Mouse (Mus musculus) lung, postnatal 0 days (tissue): ENCODE results near the gene Lkaaear1. TPM values are rescaled to one million over a fixed set of nuclear protein-coding genes. Genes with fewer than 3 reads are reported as not detected.

Source experiments
- ATAC-seq: fragments of 200-750 bp; cut with Nextera tagmentation; 2 replicates; pipeline ENCODE4 v1.8.0; 2017; ENCODE audit warnings: moderate library complexity
- DNase-seq: peaks from one replicate; pipeline ENCODE4 v3.0.0-alpha.2; 2016; ENCODE audit warnings: low spot score
- H3K27ac ChIP-seq: fragments of 300-500 bp; sonication (generic); 2 replicates; pipeline ENCODE4 v1.5.1; 2014; ENCODE audit warnings: antibody characterized with exemption, mild to moderate bottlenecking, low read length, mixed read lengths
- H3K27me3 ChIP-seq: fragments of 300-500 bp; sonication (generic); replicated peaks from 2 replicates; pipeline ENCODE4 v1.6.1; 2014; ENCODE audit warnings: low read length, mixed read lengths; ENCODE audit not compliant: insufficient read depth
- H3K36me3 ChIP-seq: fragments of 300-500 bp; sonication (generic); 2 replicates; pipeline ENCODE4 v1.6.1; 2014; ENCODE audit warnings: low read length, mixed read lengths; ENCODE audit not compliant: insufficient read depth
- H3K4me1 ChIP-seq: fragments of 300-500 bp; sonication (generic); 2 replicates; pipeline ENCODE4 v1.6.1; 2014; ENCODE audit warnings: antibody characterized with exemption, low read depth, low read length, mixed read lengths; ENCODE audit not compliant: insufficient read depth
- H3K4me2 ChIP-seq: fragments of 300-500 bp; sonication (generic); replicated peaks from 2 replicates; pipeline ENCODE4 v1.6.1; 2014; ENCODE audit warnings: low read depth, mild to moderate bottlenecking, low read length, moderate library complexity, mixed read lengths
- H3K4me3 ChIP-seq: fragments of 300-500 bp; sonication (generic); 2 replicates; pipeline ENCODE4 v1.5.1; 2014; ENCODE audit warnings: low read depth, low read length
- H3K9ac ChIP-seq: fragments of 300-500 bp; sonication (generic); replicated peaks from 2 replicates; pipeline ENCODE4 v1.6.1; 2014; ENCODE audit warnings: low read depth, mild to moderate bottlenecking
- H3K9me3 ChIP-seq: fragments of 300-500 bp; sonication (generic); 2 replicates; pipeline ENCODE4 v1.6.1; 2016; ENCODE audit warnings: low read length, mixed read lengths
- CTCF ChIP-seq: IDR thresholded peaks from 2 replicates; pipeline ENCODE4 v1.5.1; 2016; ENCODE audit warnings: antibody characterized with exemption, mild to moderate bottlenecking
- EP300 ChIP-seq: IDR thresholded peaks from 2 replicates; pipeline ENCODE4 v1.6.1; 2016; ENCODE audit warnings: antibody characterized with exemption, mild to moderate bottlenecking, control low read depth
- WGBS: fragments of 180-500 bp; shearing (Covaris S2); extraction: QIAGEN DNeasy Blood & Tissue Kit; methylation state at CpG from one replicate; pipeline ENCODE4 v1.1.7; 2014; 5-methylcytosine and 5-hydroxymethylcytosine counted together
- polyA plus RNA-seq: library from polyadenylated mRNA; unstranded; fragments of >200 nt; fragmentation: Nextera tagmentation; extraction: Ambion mirVana; gene quantifications from 2 replicates; pipeline ENCODE4 v1.2.1, GENCODE M21; 2015

Lkaaear1 gene
- polyA plus RNA-seq, 1 experiment from 2014 or later = not detected

DNA sequence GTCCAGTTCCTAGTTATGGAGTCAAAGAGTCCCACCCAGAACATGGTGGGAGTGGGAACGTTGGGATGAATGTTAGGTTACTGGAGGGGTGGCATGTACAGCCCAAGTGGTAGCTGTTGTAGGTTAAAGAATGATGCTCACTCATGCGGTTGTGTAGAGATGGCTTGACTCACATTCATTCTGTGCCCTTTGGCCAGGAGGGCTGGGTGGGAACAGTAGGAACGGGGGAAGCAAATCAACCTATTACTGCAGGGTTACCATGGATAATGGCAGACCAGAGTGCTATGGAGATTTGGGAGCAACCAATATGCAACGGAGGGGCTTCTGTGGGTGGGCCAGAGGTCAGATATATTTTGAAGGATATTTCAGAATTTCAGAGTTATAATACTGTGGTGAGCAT is 23.3 kb downstream of the Lkaaear1 start:
- DNase-seq (no peak), ATAC-seq (no peak)
- Histone ChIP-seq H3K9ac (no peak overlapping the region), H3K36me3 (no peaks in the 10 kb centered on the region), H3K4me3 (no peak overlapping the region), H3K9me3 (no peaks in the 10 kb centered on the region), H3K27ac (peak overlapping the region; percentile 59), H3K4me1 (peaks cover 13% of the 10 kb centered on the region; the same call in 1 of the 2 replicates), H3K4me2 (no peak overlapping the region), H3K27me3 (peaks cover 27% of the 10 kb centered on the region)
- 79% methylated on average over 4 of the region's 4 CpGs for WGBS
- TF ChIP-seq EP300 (no peak), CTCF (no peak)

DNA sequence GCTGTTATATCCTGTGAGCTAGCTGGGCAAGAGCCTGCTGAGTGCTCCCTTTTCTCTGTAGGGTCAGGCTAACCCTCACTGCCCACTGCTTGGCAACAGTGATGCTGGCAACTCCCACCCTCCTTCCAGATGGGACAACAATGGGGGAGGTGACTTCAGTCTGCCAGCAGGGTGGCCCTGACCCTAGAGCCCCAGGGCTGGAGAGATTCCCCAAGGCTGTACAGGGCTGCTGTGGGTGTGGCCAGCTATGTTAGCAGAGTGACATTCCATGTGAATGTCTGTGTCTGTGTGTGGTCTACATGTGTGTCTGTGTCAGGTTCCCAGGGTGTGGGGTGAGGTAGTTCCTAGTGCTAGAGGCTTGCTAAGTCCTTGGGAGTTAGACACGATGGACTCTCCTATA is 24.7 kb downstream of the Lkaaear1 start:
- Histone ChIP-seq H3K4me1 (peaks cover 13% of the 10 kb centered on the region; the same call in 1 of the 2 replicates), H3K4me2 (no peak overlapping the region), H3K9ac (no peak overlapping the region), H3K4me3 (no peak overlapping the region), H3K36me3 (no peaks in the 10 kb centered on the region), H3K27me3 (peaks cover 28% of the 10 kb centered on the region), H3K9me3 (no peaks in the 10 kb centered on the region), H3K27ac (peak overlapping the region; percentile 57)
- TF ChIP-seq EP300 (0 out of 2 replicates have a peak, but pooled peaks have one; percentile 28), CTCF (no peak)
- 27% methylated on average over 1 of the region's 1 CpGs for WGBS
- DNase-seq (peak; percentile 62), ATAC-seq (peak; percentile 48)

DNA sequence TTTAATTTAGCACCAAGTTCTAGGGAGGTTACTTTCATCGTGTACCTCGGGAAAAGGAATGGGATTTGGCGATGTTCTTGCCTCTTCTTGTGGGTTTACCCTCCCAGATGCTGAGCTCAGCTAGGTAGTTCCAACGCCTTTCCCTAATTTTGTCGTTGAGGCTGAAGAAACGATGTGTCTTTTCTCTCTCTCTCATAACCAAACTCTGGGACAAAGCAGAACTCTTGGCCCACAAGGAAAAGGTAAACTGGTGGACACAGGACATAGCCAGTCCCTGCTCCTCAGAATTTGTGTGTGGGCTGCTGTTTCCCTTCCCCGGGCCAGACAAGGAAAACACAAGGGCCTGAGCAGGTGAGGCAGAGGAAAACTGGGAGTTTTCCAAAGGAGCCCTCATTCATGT is 26.3 kb downstream of the Lkaaear1 start:
- H3K9me3 ChIP-seq = no peaks in the 10 kb centered on the region
- ATAC-seq (no peak), DNase-seq (no peak)
- H3K9ac ChIP-seq = no peak overlapping the region
- peak overlapping the region; percentile 57 for H3K4me2 ChIP-seq
- H3K27ac ChIP-seq = 0 out of 2 replicates have a peak overlapping the region, but pooled peaks have one; percentile 77
- H3K4me1 ChIP-seq = peaks cover 13% of the 10 kb centered on the region; the same call in 1 of the 2 replicates
- no peak overlapping the region for H3K4me3 ChIP-seq
- TF ChIP-seq CTCF = no peak
- no peak for TF ChIP-seq EP300
- no peaks in the 10 kb centered on the region for H3K36me3 ChIP-seq
- H3K27me3 ChIP-seq = peaks cover 28% of the 10 kb centered on the region
- 30% methylated on average over 7 of the region's 7 CpGs for WGBS

DNA sequence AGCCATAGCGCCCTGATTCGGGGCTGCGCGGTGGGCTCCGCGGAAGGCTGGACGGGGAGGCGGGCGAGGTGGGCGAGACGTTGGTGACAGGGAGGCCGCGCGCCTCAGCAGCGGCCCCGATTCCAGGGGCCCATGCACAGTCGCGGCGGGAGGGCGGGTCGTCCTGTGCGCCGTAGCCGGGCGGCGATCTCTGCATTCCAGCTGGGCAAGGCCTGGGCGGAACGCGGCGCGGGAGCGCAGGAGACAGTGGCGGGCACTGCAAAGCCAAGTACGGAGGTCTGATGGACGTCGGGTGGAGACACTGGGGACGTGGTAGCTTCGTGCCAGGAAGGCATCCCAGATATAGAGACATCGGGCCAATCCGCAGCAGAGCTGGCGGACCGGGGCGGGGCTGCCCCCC is 26.9 kb downstream of the Lkaaear1 start, which contains the start of gene Sox18:
TSS of gene Sox18 (minus strand) at position 315 of the 400 bp plus-strand sequence.
- TF ChIP-seq EP300 (no peak), CTCF (no peak)
- H3K9ac ChIP-seq = peak within 1 kb of the TSS; percentile 54
- peak within 1 kb of the TSS; percentile 57 for H3K4me2 ChIP-seq
- peak; percentile 59 for ATAC-seq
- H3K4me3 ChIP-seq = peak within 1 kb of the TSS; percentile 52
- H3K9me3 ChIP-seq = no peaks in the 10 kb centered on the region
- peaks cover 13% of the 10 kb centered on the region; the same call in 1 of the 2 replicates for H3K4me1 ChIP-seq
- H3K27me3 ChIP-seq = peaks cover 28% of the 10 kb centered on the region
- peak within 1 kb of the TSS; percentile 77 for H3K27ac ChIP-seq
- WGBS = under 1% methylated on average over 43 of the region's 43 CpGs
- no peaks in the 10 kb centered on the region for H3K36me3 ChIP-seq
- DNase-seq = peak; percentile 48

DNA sequence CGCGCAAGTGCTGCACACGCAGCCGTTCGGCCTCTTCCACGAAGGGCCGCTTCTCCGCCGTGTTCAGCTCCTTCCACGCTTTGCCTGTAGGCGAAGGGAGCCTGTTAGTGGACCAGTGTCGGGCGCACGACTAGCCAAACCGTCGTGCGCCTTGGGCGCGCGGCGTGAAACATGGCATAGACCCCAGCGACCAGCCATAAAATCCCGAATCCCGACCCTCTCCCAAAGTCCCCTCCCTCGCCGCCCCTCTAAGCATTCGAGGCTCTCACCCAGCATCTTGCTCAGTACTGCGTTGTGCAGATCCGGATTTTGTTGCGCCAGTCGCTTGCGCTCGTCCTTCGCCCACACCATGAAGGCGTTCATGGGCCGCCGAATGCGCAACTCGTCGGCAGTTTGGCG is 27.3 kb downstream of the Lkaaear1 start:
- ATAC-seq (no peak), DNase-seq (no peak)
- no peak for TF ChIP-seq CTCF
- TF ChIP-seq EP300 = no peak
- Histone ChIP-seq H3K4me3 (peak overlapping the region; percentile 52), H3K36me3 (no peaks in the 10 kb centered on the region), H3K27ac (peak overlapping the region; percentile 77), H3K9ac (peak overlapping the region; percentile 54), H3K4me2 (peak overlapping the region; percentile 57), H3K27me3 (peaks cover 28% of the 10 kb centered on the region), H3K9me3 (no peaks in the 10 kb centered on the region), H3K4me1 (peaks cover 13% of the 10 kb centered on the region; the same call in 1 of the 2 replicates)
- 2% methylated on average over 40 of the region's 41 CpGs for WGBS

DNA sequence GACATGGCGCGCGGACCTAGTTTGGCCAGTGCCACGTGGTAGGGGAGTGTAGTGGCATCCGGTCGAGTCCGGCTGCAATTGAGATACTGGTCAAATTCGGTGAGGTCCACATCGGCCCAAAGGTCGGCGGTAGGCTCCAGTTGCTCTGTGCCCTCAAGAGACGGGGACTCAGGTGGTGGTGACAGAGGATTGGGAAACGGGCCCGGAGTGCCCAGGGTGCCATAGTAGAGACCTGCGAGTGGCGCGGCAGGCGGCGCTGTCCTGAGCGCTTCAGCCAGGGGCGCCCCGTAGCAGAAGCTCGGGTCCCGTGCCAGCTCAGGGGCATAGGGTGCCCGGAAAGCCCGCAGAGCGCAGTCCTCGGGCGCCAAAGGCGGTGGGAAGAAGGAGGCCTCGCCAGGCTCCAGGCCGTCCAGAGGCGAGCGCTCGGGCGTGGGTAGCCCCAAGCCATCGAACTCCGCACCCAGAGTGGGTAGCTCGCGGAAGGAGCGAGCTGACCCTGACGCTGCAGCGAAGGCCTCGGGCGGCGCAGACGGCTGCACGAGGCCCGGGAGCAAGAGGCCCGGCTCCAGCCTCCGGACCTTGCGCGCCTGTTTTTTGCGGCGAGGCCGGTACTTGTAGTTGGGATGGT is 27.8 kb downstream of the Lkaaear1 start:
- no peaks in the 10 kb centered on the region for H3K36me3 ChIP-seq
- peak overlapping the region; percentile 77 for H3K27ac ChIP-seq
- H3K9ac ChIP-seq = peak overlapping the region; percentile 54
- TF ChIP-seq EP300 (no peak), CTCF (peak; percentile 49)
- 3% methylated on average over 47 of the region's 56 CpGs for WGBS
- ATAC-seq = peak; percentile 18; the same call in 1 of the 2 replicates
- peaks cover 10% of the 10 kb centered on the region; the same call in 1 of the 2 replicates for H3K4me1 ChIP-seq
- peaks cover 28% of the 10 kb centered on the region for H3K27me3 ChIP-seq
- no peaks in the 10 kb centered on the region for H3K9me3 ChIP-seq
- DNase-seq = no peak
- H3K4me3 ChIP-seq = peak overlapping the region; percentile 52
- H3K4me2 ChIP-seq = peak overlapping the region; percentile 57
